Mouse (Mus musculus) thymus, postnatal 25 days (tissue): ENCODE results near the gene St3gal3.

Experiments
- DNase-seq: peaks from one replicate; pipeline ENCODE4 v3.0.0; 2022

Gene St3gal3

GRCm38 (mm10) chr4:117886644-117887043 lies 248.1 kb downstream of the St3gal3 start:
- DNase-seq: no peak

- no peak for DNase-seq
Measured at GRCm38 (mm10) chr4:117885994-117886393, 248.7 kb downstream of the St3gal3 start.

DNA sequence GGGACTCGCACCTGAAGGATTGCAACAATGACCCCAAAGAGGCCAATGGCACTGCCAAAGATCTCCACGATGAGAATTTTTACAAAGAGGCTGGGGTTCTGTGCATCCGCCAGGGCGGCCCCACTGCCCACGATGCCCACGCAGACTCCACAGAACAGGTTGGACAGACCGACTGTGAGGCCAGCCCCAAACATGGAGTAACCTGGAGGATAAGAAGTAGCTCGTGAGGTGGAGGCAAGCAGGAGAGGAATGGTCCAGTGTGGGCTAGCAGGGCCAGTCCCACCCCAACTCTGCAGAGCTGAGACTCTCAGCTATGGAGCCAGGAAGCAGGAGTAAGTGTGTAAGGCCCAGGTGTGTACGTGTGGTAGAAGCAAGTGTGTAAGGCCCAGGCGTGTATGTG lies 249.6 kb downstream of the St3gal3 start:
- DNase-seq: no peak

- no peak for DNase-seq
Measured at GRCm38 (mm10) chr4:117884146-117884545, 250.6 kb downstream of the St3gal3 start.

- DNase-seq: no peak
Measured at GRCm38 (mm10) chr4:117882701-117883691, 251.7 kb downstream of the St3gal3 start, which contains the start of gene B4galt2. Gene B4galt2, minus strand, starts transcription at chr4:117883487.
